Mouse (Mus musculus) lung, postnatal 0 days (tissue): ENCODE data around the gene Odf2l. TPM values are rescaled to one million over a fixed set of nuclear protein-coding genes. Genes with fewer than 3 reads are reported as not detected.

Source experiments
- ATAC-seq: fragments of 200-750 bp; cut with Nextera tagmentation; 2 replicates; pipeline ENCODE4 v1.8.0; 2017; ENCODE audit warnings: moderate library complexity
- DNase-seq: peaks from one replicate; pipeline ENCODE4 v3.0.0-alpha.2; 2016; ENCODE audit warnings: low spot score
- H3K27ac ChIP-seq: fragments of 300-500 bp; sonication (generic); 2 replicates; pipeline ENCODE4 v1.5.1; 2014; ENCODE audit warnings: antibody characterized with exemption, mild to moderate bottlenecking, low read length, mixed read lengths
- H3K27me3 ChIP-seq: fragments of 300-500 bp; sonication (generic); replicated peaks from 2 replicates; pipeline ENCODE4 v1.6.1; 2014; ENCODE audit warnings: low read length, mixed read lengths; ENCODE audit not compliant: insufficient read depth
- H3K36me3 ChIP-seq: fragments of 300-500 bp; sonication (generic); 2 replicates; pipeline ENCODE4 v1.6.1; 2014; ENCODE audit warnings: low read length, mixed read lengths; ENCODE audit not compliant: insufficient read depth
- H3K4me1 ChIP-seq: fragments of 300-500 bp; sonication (generic); 2 replicates; pipeline ENCODE4 v1.6.1; 2014; ENCODE audit warnings: antibody characterized with exemption, low read depth, low read length, mixed read lengths; ENCODE audit not compliant: insufficient read depth
- H3K4me2 ChIP-seq: fragments of 300-500 bp; sonication (generic); replicated peaks from 2 replicates; pipeline ENCODE4 v1.6.1; 2014; ENCODE audit warnings: low read depth, mild to moderate bottlenecking, low read length, moderate library complexity, mixed read lengths
- H3K4me3 ChIP-seq: fragments of 300-500 bp; sonication (generic); 2 replicates; pipeline ENCODE4 v1.5.1; 2014; ENCODE audit warnings: low read depth, low read length
- H3K9ac ChIP-seq: fragments of 300-500 bp; sonication (generic); replicated peaks from 2 replicates; pipeline ENCODE4 v1.6.1; 2014; ENCODE audit warnings: low read depth, mild to moderate bottlenecking
- H3K9me3 ChIP-seq: fragments of 300-500 bp; sonication (generic); 2 replicates; pipeline ENCODE4 v1.6.1; 2016; ENCODE audit warnings: low read length, mixed read lengths
- CTCF ChIP-seq: IDR thresholded peaks from 2 replicates; pipeline ENCODE4 v1.5.1; 2016; ENCODE audit warnings: antibody characterized with exemption, mild to moderate bottlenecking
- EP300 ChIP-seq: IDR thresholded peaks from 2 replicates; pipeline ENCODE4 v1.6.1; 2016; ENCODE audit warnings: antibody characterized with exemption, mild to moderate bottlenecking, control low read depth
- WGBS: fragments of 180-500 bp; shearing (Covaris S2); extraction: QIAGEN DNeasy Blood & Tissue Kit; methylation state at CpG from one replicate; pipeline ENCODE4 v1.1.7; 2014; 5-methylcytosine and 5-hydroxymethylcytosine counted together
- polyA plus RNA-seq: library from polyadenylated mRNA; unstranded; fragments of >200 nt; fragmentation: Nextera tagmentation; extraction: Ambion mirVana; gene quantifications from 2 replicates; pipeline ENCODE4 v1.2.1, GENCODE M21; 2015

The Odf2l gene
- polyA plus RNA-seq, 1 experiment from 2014 or later: 8.6 TPM

GRCm38 (mm10) chr3:145147483-145147882 is 29.1 kb downstream of the Odf2l start:
- peak; percentile 57 for TF ChIP-seq CTCF
- no peak for TF ChIP-seq EP300
- DNase-seq: peak; percentile 7

GRCm38 (mm10) chr3:145147952-145148351 is 29.6 kb downstream of the Odf2l start:
- Histone ChIP-seq H3K27me3 (no peaks in the 10 kb centered on the region), H3K36me3 (no peaks in the 10 kb centered on the region), H3K4me2 (no peak overlapping the region), H3K9ac (no peak overlapping the region), H3K4me3 (no peak overlapping the region), H3K9me3 (no peaks in the 10 kb centered on the region), H3K4me1 (no peaks in the 10 kb centered on the region), H3K27ac (no peak overlapping the region)
- ATAC-seq (no peak), DNase-seq (no peak)
- TF ChIP-seq EP300 (no peak), CTCF (no peak)

More at GRCm38 (mm10) chr3:145147483-145147882, 29.1 kb downstream of the Odf2l start:
- Histone ChIP-seq H3K9ac (no peak overlapping the region), H3K36me3 (no peaks in the 10 kb centered on the region), H3K4me2 (no peak overlapping the region), H3K4me1 (no peaks in the 10 kb centered on the region), H3K27ac (no peak overlapping the region), H3K4me3 (no peak overlapping the region), H3K9me3 (no peaks in the 10 kb centered on the region), H3K27me3 (no peaks in the 10 kb centered on the region)
- ATAC-seq: no peak
- 69% methylated on average over 2 of the region's 2 CpGs for WGBS

GRCm38 (mm10) chr3:145151092-145151491 is 32.7 kb downstream of the Odf2l start:
- no peaks in the 10 kb centered on the region for H3K27me3 ChIP-seq
- no peaks in the 10 kb centered on the region for H3K4me1 ChIP-seq
- no peak for ATAC-seq
- H3K9ac ChIP-seq: no peak overlapping the region
- H3K4me3 ChIP-seq: no peak overlapping the region
- no peaks in the 10 kb centered on the region for H3K9me3 ChIP-seq
- no peaks in the 10 kb centered on the region for H3K36me3 ChIP-seq
- TF ChIP-seq EP300: no peak
- no peak for TF ChIP-seq CTCF
- WGBS: 89% methylated on average over 7 of the region's 7 CpGs
- DNase-seq: no peak
- H3K27ac ChIP-seq: no peak overlapping the region
- H3K4me2 ChIP-seq: no peak overlapping the region

DNA sequence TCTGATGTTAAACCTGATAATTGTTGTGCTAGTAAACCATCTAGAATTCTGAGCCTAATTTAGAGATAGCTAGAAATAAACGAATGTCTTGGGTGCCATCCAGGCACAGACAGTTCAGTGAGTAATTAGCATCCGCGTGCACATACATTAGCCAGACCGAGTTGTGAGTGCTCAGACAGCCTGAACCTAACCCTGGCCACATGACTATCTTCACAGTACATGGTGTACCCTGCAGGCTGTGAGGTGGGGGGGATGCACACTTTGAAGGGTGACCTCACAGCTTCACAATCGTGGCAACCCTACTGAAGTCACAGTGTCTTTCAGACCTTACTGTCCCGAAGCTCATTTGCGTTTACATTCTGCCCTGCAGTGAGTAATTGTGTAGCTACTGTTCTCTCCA is 33.5 kb downstream of the Odf2l start:
- WGBS: 55% methylated on average over 7 of the region's 7 CpGs
- Histone ChIP-seq H3K4me2 (no peak overlapping the region), H3K4me1 (no peaks in the 10 kb centered on the region), H3K9ac (no peak overlapping the region), H3K27ac (no peak overlapping the region), H3K4me3 (no peak overlapping the region), H3K27me3 (no peaks in the 10 kb centered on the region), H3K9me3 (no peaks in the 10 kb centered on the region), H3K36me3 (no peaks in the 10 kb centered on the region)
- DNase-seq: peak; percentile 49
- ATAC-seq: peak; percentile 84
- TF ChIP-seq EP300 (no peak), CTCF (no peak)

GRCm38 (mm10) chr3:145156883-145157282 is 38.5 kb downstream of the Odf2l start:
- Histone ChIP-seq H3K4me2 (no peak overlapping the region), H3K27ac (no peak overlapping the region), H3K27me3 (no peaks in the 10 kb centered on the region), H3K9me3 (no peaks in the 10 kb centered on the region), H3K4me3 (no peak overlapping the region), H3K9ac (no peak overlapping the region), H3K4me1 (no peaks in the 10 kb centered on the region), H3K36me3 (no peaks in the 10 kb centered on the region)
- 66% methylated on average over 6 of the region's 6 CpGs for WGBS
- DNase-seq (no peak), ATAC-seq (no peak)
- TF ChIP-seq EP300 (no peak), CTCF (no peak)

DNA sequence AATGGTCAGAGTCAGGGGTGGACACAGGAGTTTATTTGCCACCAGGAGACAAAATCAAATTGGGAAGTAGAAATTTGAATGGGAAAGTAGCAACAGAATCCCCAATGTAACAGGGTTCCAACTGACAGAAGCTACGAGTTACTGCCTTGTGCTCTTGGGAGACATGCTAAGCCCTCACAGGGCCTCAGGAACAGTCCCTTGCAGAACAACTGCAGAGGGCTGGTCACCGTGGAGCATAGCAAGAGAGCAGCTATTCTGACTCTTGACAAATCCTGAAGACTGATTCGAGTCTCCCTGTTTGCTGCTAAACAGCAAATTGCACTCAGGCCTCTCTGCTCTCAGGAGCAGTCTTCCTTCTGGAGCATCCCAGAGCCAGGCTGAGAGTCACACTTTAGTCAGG is 40.1 kb downstream of the Odf2l start:
- TF ChIP-seq EP300 (no peak), CTCF (no peak)
- WGBS: 85% methylated on average over 3 of the region's 3 CpGs
- H3K4me3 ChIP-seq: no peak overlapping the region
- H3K36me3 ChIP-seq: no peaks in the 10 kb centered on the region
- H3K9me3 ChIP-seq: no peaks in the 10 kb centered on the region
- DNase-seq (no peak), ATAC-seq (no peak)
- H3K4me1 ChIP-seq: no peaks in the 10 kb centered on the region
- H3K27ac ChIP-seq: no peak overlapping the region
- no peak overlapping the region for H3K4me2 ChIP-seq
- H3K9ac ChIP-seq: no peak overlapping the region
- no peaks in the 10 kb centered on the region for H3K27me3 ChIP-seq

GRCm38 (mm10) chr3:145166741-145167140 is 48.4 kb downstream of the Odf2l start:
- Histone ChIP-seq H3K27me3 (no peaks in the 10 kb centered on the region), H3K27ac (no peak overlapping the region), H3K4me2 (no peak overlapping the region), H3K4me1 (no peaks in the 10 kb centered on the region), H3K9ac (no peak overlapping the region), H3K36me3 (no peaks in the 10 kb centered on the region), H3K4me3 (no peak overlapping the region), H3K9me3 (no peaks in the 10 kb centered on the region)
- DNase-seq (no peak), ATAC-seq (no peak)
- WGBS: 88% methylated on average over 11 of the region's 11 CpGs
- TF ChIP-seq EP300: no peak
